In genomic region chr3:98469323-98469722, GRCm38 (mm10) we compare ENCODE assay signal across 30 mouse cellular contexts. TPM values are rescaled to one million over a fixed set of nuclear protein-coding genes. Genes with fewer than 3 reads are reported as not detected.
"Had no signal": no experiment of that assay in that cellular context is flagged by ENCODE, and none has a peak within 500 bp of the region (broad histone marks: within the 10 kb centered on the region; RNA-seq: fewer than 3 reads in every experiment).

No protein-coding gene starts in this region.

RNA-seq across cellular contexts. Expression of gene Gm4450, which starts 12.4 kb away (rescaled TPM):
- total RNA-seq: common myeloid progenitor, adult 5-6 weeks; gastrocnemius, adult 18-20 months; gastrocnemius, adult 2 months; gastrocnemius, adult 8-10 months; gastrocnemius, postnatal 10 days; gastrocnemius, postnatal 14 days; gastrocnemius, postnatal 25 days; gastrocnemius, postnatal 36 days; gastrocnemius, postnatal 4 days; granulocyte monocyte progenitor cell, adult 5-6 weeks; heart, adult 18-20 months; heart, adult 2 months; heart, adult 8-10 months had no signal
- polyA plus RNA-seq: cerebellum, adult 2 months; cortical plate, adult 2 months; embryonic facial prominence, embryonic 10.5 days; embryonic facial prominence, embryonic 11.5 days; embryonic facial prominence, embryonic 12.5 days; embryonic facial prominence, embryonic 13.5 days; embryonic facial prominence, embryonic 14.5 days; embryonic facial prominence, embryonic 15.5 days; erythroblast, embryonic 14.5 days; forebrain, embryonic 10.5 days; forebrain, embryonic 11.5 days; forebrain, embryonic 12.5 days; forebrain, embryonic 13.5 days; forebrain, embryonic 15.5 days; forebrain, embryonic 16.5 days; frontal cortex, adult 2 months; gonadal fat pad, adult 2 months; heart, adult 2 months had no signal

RNA-seq across cellular contexts. Expression of gene Hsd3b4, which starts 41.0 kb away (rescaled TPM):
- total RNA-seq: common myeloid progenitor, adult 5-6 weeks; gastrocnemius, adult 18-20 months; gastrocnemius, adult 2 months; gastrocnemius, adult 8-10 months; gastrocnemius, postnatal 10 days; gastrocnemius, postnatal 14 days; gastrocnemius, postnatal 25 days; gastrocnemius, postnatal 36 days; gastrocnemius, postnatal 4 days; granulocyte monocyte progenitor cell, adult 5-6 weeks; heart, adult 18-20 months; heart, adult 2 months; heart, adult 8-10 months had no signal
- polyA plus RNA-seq: cerebellum, adult 2 months; cortical plate, adult 2 months; embryonic facial prominence, embryonic 10.5 days; embryonic facial prominence, embryonic 11.5 days; embryonic facial prominence, embryonic 12.5 days; embryonic facial prominence, embryonic 13.5 days; embryonic facial prominence, embryonic 14.5 days; embryonic facial prominence, embryonic 15.5 days; erythroblast, embryonic 14.5 days; forebrain, embryonic 10.5 days; forebrain, embryonic 11.5 days; forebrain, embryonic 12.5 days; forebrain, embryonic 13.5 days; forebrain, embryonic 15.5 days; forebrain, embryonic 16.5 days; frontal cortex, adult 2 months; gonadal fat pad, adult 2 months; heart, adult 2 months had no signal
